Comparison of ENCODE assay signal across 7 mouse cellular contexts in the genomic region with DNA sequence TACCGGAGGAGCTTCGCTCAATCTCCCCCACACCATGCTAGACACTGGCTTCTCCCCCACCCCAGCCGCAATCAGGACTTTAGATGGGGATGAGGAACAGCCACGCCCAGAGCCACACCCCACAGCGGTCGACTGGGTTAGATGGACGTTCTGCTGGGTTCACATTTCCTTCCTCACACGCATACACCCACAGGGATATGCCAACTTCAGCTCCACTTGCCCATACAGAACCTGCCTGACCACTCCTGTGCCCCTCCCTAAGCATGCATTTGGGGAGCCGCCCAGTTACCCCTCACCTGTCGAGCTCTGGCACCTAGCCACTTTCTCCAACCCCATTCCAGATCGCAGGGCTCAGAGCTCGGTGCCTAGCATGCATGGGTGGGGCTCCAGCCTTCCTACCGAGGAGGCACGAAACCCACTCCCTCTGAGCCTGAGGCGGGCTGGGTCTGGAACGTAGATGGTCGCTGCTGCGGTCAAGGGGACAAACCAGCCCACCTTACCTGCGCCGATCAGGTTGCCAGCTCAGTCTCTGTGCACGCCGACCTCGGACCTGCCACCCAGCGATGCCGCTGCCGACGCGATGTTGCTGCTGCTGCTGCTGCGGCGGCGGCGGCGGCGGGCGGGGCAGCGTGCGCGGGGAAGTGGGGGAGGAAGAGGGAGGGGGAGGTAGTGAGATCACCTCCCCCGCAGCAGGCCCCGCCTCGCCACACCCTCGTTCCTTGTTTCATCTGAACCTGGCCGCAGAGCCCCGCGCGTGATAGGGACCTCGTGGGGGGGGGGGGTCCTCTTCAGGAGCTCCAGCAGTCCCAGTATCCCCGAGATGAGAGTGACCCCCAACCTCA. TPM values are rescaled to one million over a fixed set of nuclear protein-coding genes. Genes with fewer than 3 reads are reported as not detected.
DNase-seq lines count a peak whose midpoint lies in the region; ATAC-seq and TF ChIP-seq lines count a peak whose summit lies in the region.

No protein-coding gene starts in this region.

- H3K9ac ChIP-seq in hindbrain, embryonic 11.5 days (ENCODE audit: low read depth, low read length): peak overlapping the region; percentile 55
- H3K9ac ChIP-seq in limb, embryonic 13.5 days: peak overlapping the region; percentile 43
- H3K9ac ChIP-seq in midbrain, embryonic 14.5 days (replicated peaks; ENCODE audit: low read length): peak overlapping the region; percentile 72

- no peaks in the 10 kb centered on the region for H3K36me3 ChIP-seq in hindbrain, embryonic 11.5 days (ENCODE audit: control insufficient read depth, insufficient read depth, low read length)
- H3K36me3 ChIP-seq in limb, embryonic 13.5 days: no peaks in the 10 kb centered on the region
- no peaks in the 10 kb centered on the region for H3K36me3 ChIP-seq in midbrain, embryonic 14.5 days (ENCODE audit: control insufficient read depth, insufficient read depth, low read length)
- H3K36me3 ChIP-seq in thymus, adult 2 months (ENCODE audit: control insufficient read depth, insufficient read depth, low read length): no peaks in the 10 kb centered on the region

- H3K27ac ChIP-seq in hindbrain, embryonic 11.5 days (ENCODE audit: low read depth, low read length): peak overlapping the region; percentile 17; the same call in 1 of the 2 replicates
- H3K27ac ChIP-seq in limb, embryonic 13.5 days: no peak overlapping the region
- H3K27ac ChIP-seq in midbrain, embryonic 14.5 days (replicated peaks; ENCODE audit: low read depth, low read length): peak overlapping the region; percentile 70
- no peak overlapping the region for H3K27ac ChIP-seq in thymus, adult 2 months (ENCODE audit: control insufficient read depth, insufficient read depth, low read length)

- 10% methylated on average over 28 of the region's 48 CpGs for WGBS in hindbrain, embryonic 11.5 days
- 18% methylated on average over 34 of the region's 48 CpGs for WGBS in limb, embryonic 13.5 days
- 18% methylated on average over 37 of the region's 48 CpGs for WGBS in midbrain, embryonic 14.5 days
- WGBS in thymus, adult 2 months: 3% methylated on average over 38 of the region's 48 CpGs

- H3K9me3 ChIP-seq in hindbrain, embryonic 11.5 days (ENCODE audit: control insufficient read depth, low read length): no peaks in the 10 kb centered on the region
- no peaks in the 10 kb centered on the region for H3K9me3 ChIP-seq in limb, embryonic 13.5 days
- no peaks in the 10 kb centered on the region for H3K9me3 ChIP-seq in midbrain, embryonic 14.5 days (ENCODE audit: control insufficient read depth, low read length)

- peak overlapping the region; percentile 63 for H3K4me2 ChIP-seq in hindbrain, embryonic 11.5 days (replicated peaks; ENCODE audit: low read depth, low read length)
- peak overlapping the region; percentile 76 for H3K4me2 ChIP-seq in limb, embryonic 13.5 days (replicated peaks)
- H3K4me2 ChIP-seq in midbrain, embryonic 14.5 days (ENCODE audit: low read length): peak overlapping the region; percentile 57

- peak overlapping the region; percentile 42 for H3K4me3 ChIP-seq in hindbrain, embryonic 11.5 days (ENCODE audit: low read depth, low read length)
- peak overlapping the region; percentile 46 for H3K4me3 ChIP-seq in limb, embryonic 13.5 days
- peak overlapping the region; percentile 51 for H3K4me3 ChIP-seq in midbrain, embryonic 14.5 days (replicated peaks; ENCODE audit: low read depth, low read length)
- H3K4me3 ChIP-seq in thymus, adult 2 months (ENCODE audit: control insufficient read depth, insufficient read depth, low read length): peak overlapping the region; percentile 48

- no peaks in the 10 kb centered on the region; the same call in 1 of the 2 replicates for H3K27me3 ChIP-seq in hindbrain, embryonic 11.5 days (ENCODE audit: control insufficient read depth, insufficient read depth, low read length)
- H3K27me3 ChIP-seq in limb, embryonic 13.5 days: peaks cover 25% of the 10 kb centered on the region
- no peaks in the 10 kb centered on the region for H3K27me3 ChIP-seq in midbrain, embryonic 14.5 days (ENCODE audit: control insufficient read depth, insufficient read depth, low read length)
- no peaks in the 10 kb centered on the region; the same call in 1 of the 2 replicates for H3K27me3 ChIP-seq in thymus, adult 2 months (ENCODE audit: control insufficient read depth, insufficient read depth, low read length)

- peak; percentile 18 to 49 for DNase-seq in CD8-positive naive resting alpha-beta T cell, adult 2 months (ENCODE audit: low read depth in 2 of 2, low spot score in 2 of 2)
- peak; percentile 5 for DNase-seq in Muller cell, postnatal 12 days (ENCODE audit: inconsistent ontology term)
- DNase-seq in embryo, embryonic 10 days (ENCODE audit: low spot score): peak; percentile 15
- peak; percentile 46 for DNase-seq in hindbrain, embryonic 11.5 days (ENCODE audit: low spot score)
- DNase-seq in midbrain, embryonic 14.5 days: peak; percentile 79
- peak; percentile 61 for DNase-seq in thymus, adult 2 months

- no peak for TF ChIP-seq CTCF in thymus, adult 2 months (IDR thresholded peaks at IDR 0.05; ENCODE audit: borderline replicate concordance, control insufficient read depth, extremely low read depth, insufficient read depth, low read length, poor library complexity)

- TF ChIP-seq POLR2A in thymus, adult 2 months (IDR thresholded peaks at IDR 0.05; ENCODE audit: control insufficient read depth, extremely low read depth, insufficient read depth, low read length, poor library complexity): no peak

- H3K4me1 ChIP-seq in hindbrain, embryonic 11.5 days (replicated peaks; ENCODE audit: control insufficient read depth, insufficient read depth, low read length): no peaks in the 10 kb centered on the region
- H3K4me1 ChIP-seq in limb, embryonic 13.5 days: 0 out of 2 replicates have a peak, but pooled peaks cover 5% of the 10 kb centered on the region
- H3K4me1 ChIP-seq in midbrain, embryonic 14.5 days (ENCODE audit: control insufficient read depth, insufficient read depth, low read length): peaks cover 6% of the 10 kb centered on the region; the same call in 1 of the 2 replicates
- peaks cover 12% of the 10 kb centered on the region for H3K4me1 ChIP-seq in thymus, adult 2 months (replicated peaks; ENCODE audit: control insufficient read depth, insufficient read depth, low read length)

- peak; percentile 63 for ATAC-seq in hindbrain, embryonic 11.5 days (ENCODE audit: low FRiP score)
- ATAC-seq in limb, embryonic 13.5 days (ENCODE audit: low FRiP score, low read depth): no peak; the same call in 1 of the 2 replicates
- ATAC-seq in midbrain, embryonic 14.5 days (ENCODE audit: low FRiP score, low TSS enrichment): peak; percentile 73

RNA-seq across cellular contexts. Expression of gene Avpr2, which starts 11.5 kb away (rescaled TPM):
- polyA plus RNA-seq in hindbrain, embryonic 11.5 days (2014; fragmentation: Nextera tagmentation; extraction: Ambion mirVana): 0.06 and 0.11 TPM in 2 replicates
- 0.05 and 0.13 TPM in 2 replicates for polyA plus RNA-seq in limb, embryonic 13.5 days (2015; fragmentation: Nextera tagmentation; extraction: Ambion mirVana)
- polyA plus RNA-seq in midbrain, embryonic 14.5 days (2014; fragmentation: Nextera tagmentation; extraction: Ambion mirVana): not detected in 2 replicates
- 0.06 and 0.26 TPM in 2 replicates for polyA plus RNA-seq in thymus, adult 2 months (2012; rRNA removed)

RNA-seq across cellular contexts. Expression of gene L1cam, which starts 15.5 kb away (rescaled TPM):
- polyA plus RNA-seq in hindbrain, embryonic 11.5 days (2014; fragmentation: Nextera tagmentation; extraction: Ambion mirVana): 26.3 and 35.9 TPM in 2 replicates
- polyA plus RNA-seq in limb, embryonic 13.5 days (2015; fragmentation: Nextera tagmentation; extraction: Ambion mirVana): 2.0 and 2.6 TPM in 2 replicates
- 84.0 and 103 TPM in 2 replicates for polyA plus RNA-seq in midbrain, embryonic 14.5 days (2014; fragmentation: Nextera tagmentation; extraction: Ambion mirVana)
- polyA plus RNA-seq in thymus, adult 2 months (2012; rRNA removed): 7.1 and 7.5 TPM in 2 replicates

RNA-seq across cellular contexts. Expression of gene Arhgap4, which starts 41.3 kb away (rescaled TPM):
- 0.99 and 2.3 TPM in 2 replicates for polyA plus RNA-seq in hindbrain, embryonic 11.5 days (2014; fragmentation: Nextera tagmentation; extraction: Ambion mirVana)
- polyA plus RNA-seq in limb, embryonic 13.5 days (2015; fragmentation: Nextera tagmentation; extraction: Ambion mirVana): 3.0 and 3.9 TPM in 2 replicates
- 1.8 and 2.1 TPM in 2 replicates for polyA plus RNA-seq in midbrain, embryonic 14.5 days (2014; fragmentation: Nextera tagmentation; extraction: Ambion mirVana)
- polyA plus RNA-seq in thymus, adult 2 months (2012; rRNA removed): 574 and 583 TPM in 2 replicates

RNA-seq across cellular contexts. Expression of gene Naa10, which starts 41.3 kb away (rescaled TPM):
- 117 and 126 TPM in 2 replicates for polyA plus RNA-seq in hindbrain, embryonic 11.5 days (2014; fragmentation: Nextera tagmentation; extraction: Ambion mirVana)
- polyA plus RNA-seq in limb, embryonic 13.5 days (2015; fragmentation: Nextera tagmentation; extraction: Ambion mirVana): 138 and 139 TPM in 2 replicates
- polyA plus RNA-seq in midbrain, embryonic 14.5 days (2014; fragmentation: Nextera tagmentation; extraction: Ambion mirVana): 82.2 and 89.0 TPM in 2 replicates
- 82.0 and 102 TPM in 2 replicates for polyA plus RNA-seq in thymus, adult 2 months (2012; rRNA removed)

RNA-seq across cellular contexts. Expression of gene Renbp, which starts 50.2 kb away (rescaled TPM):
- 17.5 and 18.7 TPM in 2 replicates for polyA plus RNA-seq in hindbrain, embryonic 11.5 days (2014; fragmentation: Nextera tagmentation; extraction: Ambion mirVana)
- polyA plus RNA-seq in limb, embryonic 13.5 days (2015; fragmentation: Nextera tagmentation; extraction: Ambion mirVana): 29.7 and 32.3 TPM in 2 replicates
- polyA plus RNA-seq in midbrain, embryonic 14.5 days (2014; fragmentation: Nextera tagmentation; extraction: Ambion mirVana): 3.0 and 11.1 TPM in 2 replicates
- 13.7 and 16.1 TPM in 2 replicates for polyA plus RNA-seq in thymus, adult 2 months (2012; rRNA removed)

Comparison
In these comparisons a context has a peak if more than half of its experiments do, and no peak if none do; other contexts are left out.
1. DNase-seq: peak in every context shown above with its lines; median percentile 79 in midbrain, embryonic 14.5 days; 61 in thymus, adult 2 months; 46 in hindbrain, embryonic 11.5 days; 34 in CD8-positive naive resting alpha-beta T cell, adult 2 months; 15 in embryo, embryonic 10 days; 5 in Muller cell, postnatal 12 days.
2. H3K27ac ChIP-seq: peak in hindbrain, embryonic 11.5 days (single experiment) and midbrain, embryonic 14.5 days (single experiment); none in limb, embryonic 13.5 days (single experiment) and thymus, adult 2 months (single experiment).
3. RNA of gene Arhgap4, which starts 41.3 kb away (polyA plus RNA-seq): 574 to 583 TPM in thymus, adult 2 months; 3.0 to 3.9 TPM in limb, embryonic 13.5 days, 1.8 to 2.1 TPM in midbrain, embryonic 14.5 days and 0.99 to 2.3 TPM in hindbrain, embryonic 11.5 days; every median in the first group is over 100 times any median in the second.
4. Peak in every context shown above with its lines, with median percentiles within 50 percentile points of each other: H3K4me2 ChIP-seq, H3K4me3 ChIP-seq and H3K9ac ChIP-seq.